Mouse (Mus musculus) lung, postnatal 10 days (tissue): ENCODE measurements at regions not wholly inside any gene's neighbourhood (a gene's known extent, or its start where the extent isn't known, plus 50 kb on each side); places are given as distances from the start of the nearest gene placed in this dataset.

Source experiments
- DNase-seq: peaks from one replicate; pipeline ENCODE4 v3.0.0; 2021

DNA sequence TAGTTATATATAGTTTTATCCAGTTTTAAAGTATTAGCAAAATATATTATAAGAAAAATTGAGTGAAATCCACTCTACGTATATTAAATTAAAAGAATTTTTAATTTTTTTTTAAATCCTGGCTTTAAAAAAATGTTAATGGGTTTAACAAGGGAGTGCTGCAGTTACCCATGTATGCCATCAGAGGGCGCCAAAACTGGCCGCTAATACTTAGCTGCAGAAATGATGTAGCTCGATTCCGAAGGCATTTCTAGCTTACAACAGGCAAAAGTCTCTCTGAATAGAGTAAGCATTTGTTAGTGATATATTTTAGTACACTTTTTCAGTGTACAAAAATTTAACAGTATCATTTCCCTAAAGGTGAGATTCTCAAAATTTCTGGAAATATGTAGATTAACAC is 73.1 kb downstream of the Olfr444 start:
- DNase-seq: peak; percentile 33
